Mouse (Mus musculus): ENCODE measurements around the gene Hoxb6. TPM values are rescaled to one million over a fixed set of nuclear protein-coding genes. Genes with fewer than 3 reads are reported as not detected.

Hoxb6 gene
- polyA plus RNA-seq, 1 experiment, result not detected

GRCm38 (mm10) chr11:96281855-96282570, 10.3 kb upstream of the Hoxb6 start, which contains the start of gene Hoxb8:
Hoxb8 (plus strand) TSS chr11:96281905.
- no peaks in the 10 kb centered on the region for H3K36me3 ChIP-seq (ENCODE audit: control insufficient read depth, insufficient read depth)
- H3K4me2 ChIP-seq (ENCODE audit: low read depth), result no peak within 1 kb of the TSS
- H3ac ChIP-seq (ENCODE audit: control insufficient read depth, insufficient read length), result no peak within 1 kb of the TSS
- peaks cover 91% of the 10 kb centered on the region for H3K27me3 ChIP-seq (ENCODE audit: control insufficient read depth, insufficient read depth, insufficient read length)
- H3K79me2 ChIP-seq (ENCODE audit: control insufficient read depth, insufficient read depth), result no peaks in the 10 kb centered on the region
- TF ChIP-seq REST (IDR thresholded peaks at IDR 0.05; ENCODE audit: insufficient read depth, insufficient read length) (no peak), USF1 (IDR thresholded peaks at IDR 0.05; ENCODE audit: low read depth) (no peak), MYOG (IDR thresholded peaks at IDR 0.05; ENCODE audit: control insufficient read depth in 1 of 3, insufficient read depth in 1 of 3, insufficient read length in 2 of 3, low read depth in 2 of 3) (no peak)
- H3K4me3 ChIP-seq, result no peak within 1 kb of the TSS

DNA sequence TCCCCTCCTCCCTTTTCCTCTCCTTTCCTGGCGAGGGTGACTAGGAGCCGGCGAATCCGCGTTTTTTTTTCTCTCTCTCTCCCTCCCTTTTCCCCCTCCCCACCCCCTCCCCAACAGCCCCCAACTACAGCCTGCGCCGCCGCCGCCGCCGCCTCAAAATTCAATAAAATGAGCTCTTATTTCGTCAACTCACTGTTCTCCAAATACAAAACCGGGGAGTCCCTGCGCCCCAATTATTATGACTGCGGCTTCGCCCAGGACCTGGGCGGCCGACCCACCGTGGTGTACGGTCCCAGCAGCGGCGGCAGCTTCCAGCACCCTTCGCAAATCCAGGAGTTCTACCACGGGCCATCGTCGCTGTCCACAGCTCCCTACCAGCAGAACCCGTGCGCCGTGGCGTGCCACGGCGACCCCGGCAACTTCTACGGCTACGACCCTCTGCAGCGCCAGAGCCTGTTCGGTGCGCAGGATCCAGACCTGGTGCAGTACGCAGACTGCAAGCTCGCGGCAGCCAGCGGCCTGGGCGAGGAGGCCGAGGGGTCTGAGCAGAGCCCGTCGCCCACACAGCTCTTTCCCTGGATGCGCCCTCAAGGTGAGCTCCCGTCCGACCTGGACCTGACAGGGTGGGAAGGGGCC, 9.4 kb upstream of the Hoxb6 start:
- no peaks in the 10 kb centered on the region for H3K36me3 ChIP-seq (ENCODE audit: control insufficient read depth, insufficient read depth)
- H3ac ChIP-seq (ENCODE audit: control insufficient read depth, insufficient read length), result no peak overlapping the region
- H3K4me2 ChIP-seq (ENCODE audit: low read depth), result no peak overlapping the region
- no peak overlapping the region for H3K4me3 ChIP-seq
- no peaks in the 10 kb centered on the region for H3K79me2 ChIP-seq (ENCODE audit: control insufficient read depth, insufficient read depth)
- H3K27me3 ChIP-seq (ENCODE audit: control insufficient read depth, insufficient read depth, insufficient read length), result peaks cover 91% of the 10 kb centered on the region
- TF ChIP-seq CEBPB (IDR thresholded peaks at IDR 0.05; ENCODE audit: insufficient read depth, poor library complexity, severe bottlenecking) (no peak), REST (IDR thresholded peaks at IDR 0.05; ENCODE audit: insufficient read depth, insufficient read length) (no peak), TCF3 (IDR thresholded peaks at IDR 0.05; ENCODE audit: insufficient read length, low read depth) (no peak), POLR2AphosphoS2 (IDR thresholded peaks at IDR 0.05; ENCODE audit: insufficient read length, low read depth) (no peak), MYOD1 (IDR thresholded peaks at IDR 0.05; ENCODE audit: control insufficient read depth in 1 of 3, insufficient read length in 2 of 3, low read depth in 2 of 3) (no peak), E2F4 (IDR thresholded peaks at IDR 0.05; ENCODE audit: insufficient read depth) (no peak), TCF12 (IDR thresholded peaks at IDR 0.05; ENCODE audit: insufficient read depth, poor library complexity, severe bottlenecking) (no peak), MYOG (IDR thresholded peaks at IDR 0.05; ENCODE audit: control insufficient read depth in 1 of 3, insufficient read depth in 1 of 3, insufficient read length in 2 of 3, low read depth in 2 of 3) (no peak), SRF (IDR thresholded peaks at IDR 0.05; ENCODE audit: control insufficient read depth, insufficient read length, low read depth) (no peak)

GRCm38 (mm10) chr11:96284041-96284749, 8.1 kb upstream of the Hoxb6 start:
- no peak overlapping the region for H3K4me3 ChIP-seq
- H3K79me2 ChIP-seq (ENCODE audit: control insufficient read depth, insufficient read depth), result no peaks in the 10 kb centered on the region
- H3K4me2 ChIP-seq (ENCODE audit: low read depth), result peak overlapping the region; percentile 56
- H3ac ChIP-seq (ENCODE audit: control insufficient read depth, insufficient read length), result no peak overlapping the region
- H3K36me3 ChIP-seq (ENCODE audit: control insufficient read depth, insufficient read depth), result no peaks in the 10 kb centered on the region
- peaks cover 94% of the 10 kb centered on the region for H3K27me3 ChIP-seq (ENCODE audit: control insufficient read depth, insufficient read depth, insufficient read length)
- TF ChIP-seq TCF3 (IDR thresholded peaks at IDR 0.05; ENCODE audit: insufficient read length, low read depth) (no peak), POLR2A (IDR thresholded peaks at IDR 0.05; ENCODE audit: insufficient read length, low read depth) (no peak), TCF12 (IDR thresholded peaks at IDR 0.05; ENCODE audit: insufficient read depth, poor library complexity, severe bottlenecking) (no peak), MYOD1 (IDR thresholded peaks at IDR 0.05; ENCODE audit: control insufficient read depth in 1 of 3, insufficient read length in 2 of 3, low read depth in 2 of 3) (no peak), CEBPB (IDR thresholded peaks at IDR 0.05; ENCODE audit: insufficient read depth, poor library complexity, severe bottlenecking) (no peak), MYOG (IDR thresholded peaks at IDR 0.05; ENCODE audit: control insufficient read depth in 1 of 3, insufficient read depth in 1 of 3, insufficient read length in 2 of 3, low read depth in 2 of 3) (no peak)

DNA sequence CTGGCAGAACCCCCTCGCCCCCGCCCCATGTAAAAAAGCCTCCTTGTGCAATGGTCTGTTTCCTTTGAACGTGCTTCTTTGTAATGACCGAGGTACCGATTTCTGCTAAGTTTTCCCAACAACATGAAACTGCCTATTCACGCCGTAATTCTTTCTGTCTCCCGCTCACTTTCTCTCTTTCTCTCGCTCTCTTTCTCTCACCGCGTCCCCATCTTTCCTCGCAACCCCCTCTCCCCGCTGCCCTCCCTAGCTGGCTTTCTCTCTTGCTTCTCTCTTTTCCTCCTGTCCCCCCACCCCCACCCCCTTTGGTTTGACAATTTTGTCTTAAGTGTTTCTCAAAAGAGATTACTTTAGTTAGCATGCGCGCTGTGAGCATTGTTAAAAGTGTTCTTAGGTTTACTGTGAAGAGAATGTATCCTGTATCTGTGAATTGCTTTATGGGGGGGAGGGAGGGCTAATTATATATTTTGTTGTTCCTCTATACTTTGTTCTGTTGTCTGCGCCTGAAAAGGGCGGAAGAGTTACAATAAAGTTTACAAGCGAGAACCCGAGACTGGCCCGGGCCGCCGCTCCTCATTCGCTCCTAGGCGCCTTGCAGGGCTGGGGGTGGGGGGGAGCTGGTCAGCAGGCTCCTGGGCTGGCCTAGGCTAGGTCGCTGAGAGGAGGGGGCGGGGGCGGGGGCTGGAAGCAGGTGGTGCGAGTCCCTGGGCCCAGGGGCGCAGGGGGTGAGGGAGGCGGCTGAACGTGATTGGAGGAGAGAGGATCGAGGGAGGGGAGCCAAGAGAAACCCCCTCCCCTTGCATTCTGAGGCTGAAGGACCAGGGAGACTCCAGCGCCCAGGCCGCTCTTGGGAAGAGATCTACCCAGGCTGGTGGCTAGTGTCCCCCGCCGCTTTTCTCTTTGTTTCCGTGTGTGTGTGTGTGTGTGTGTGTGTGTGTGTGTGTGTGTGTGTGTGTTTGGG, 7.2 kb upstream of the Hoxb6 start:
- Histone ChIP-seq H3K27me3 (ENCODE audit: control insufficient read depth, insufficient read depth, insufficient read length) (peaks cover 95% of the 10 kb centered on the region), H3ac (ENCODE audit: control insufficient read depth, insufficient read length) (no peak overlapping the region), H3K36me3 (ENCODE audit: control insufficient read depth, insufficient read depth) (no peaks in the 10 kb centered on the region), H3K4me3 (no peak overlapping the region), H3K79me2 (ENCODE audit: control insufficient read depth, insufficient read depth) (no peaks in the 10 kb centered on the region), H3K4me2 (ENCODE audit: low read depth) (peak overlapping the region; percentile 56)
- TF ChIP-seq POLR2A (IDR thresholded peaks at IDR 0.05; ENCODE audit: insufficient read length, low read depth), result no peak
- TF ChIP-seq POLR2AphosphoS2 (IDR thresholded peaks at IDR 0.05; ENCODE audit: insufficient read length, low read depth), result no peak
